Mouse (Mus musculus) E14TG2a.4 (cell line): ENCODE measurements around the gene 2010111I01Rik.

Experiments used
- CTCF ChIP-seq: conservative IDR thresholded peaks from 2 replicates; pipeline ENCODE4 v1.5.1; 2014; ENCODE audit warnings: low read length
- NANOG ChIP-seq: IDR thresholded peaks from 2 replicates; pipeline ENCODE4 v1.6.1; 2014; ENCODE audit warnings: borderline replicate concordance, low read length, mixed read lengths

GRCm38 (mm10) chr13:63146604-63147188, 182.0 kb downstream of the 2010111I01Rik start:
- TF ChIP-seq CTCF = no peak
- TF ChIP-seq NANOG = no peak
